ENCODE assay signal across 14 mouse cellular contexts in the genomic region with DNA sequence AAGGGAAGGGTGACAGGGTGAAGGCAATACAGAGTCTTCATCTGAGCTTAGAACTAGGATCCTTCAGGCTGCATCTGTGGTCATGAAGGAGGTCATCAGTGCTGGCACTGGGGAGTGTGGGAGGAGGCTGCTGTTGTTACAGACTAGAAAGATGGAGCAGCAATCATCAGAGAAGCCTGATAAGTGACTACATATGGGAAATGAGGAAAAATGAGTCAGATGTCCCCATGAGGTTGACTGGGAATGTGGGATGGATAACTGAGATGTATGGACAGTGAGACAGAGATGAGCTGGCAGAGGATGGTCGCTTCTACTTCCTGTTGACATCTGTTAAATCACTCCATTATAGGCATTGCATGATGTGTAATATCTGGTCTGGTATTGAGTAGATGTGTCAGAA.
"Had no signal": no experiment of that assay in that cellular context is flagged by ENCODE, and none has a peak within 500 bp of the region (broad histone marks: within the 10 kb centered on the region; RNA-seq: fewer than 3 reads in every experiment).

No protein-coding gene starts in this region.

- DNase-seq: liver, postnatal 0 days; lung, adult 2 months; lung, postnatal 14 days; lung, postnatal 36 days; right cerebral cortex, postnatal 14 days; thymus, adult 2 months; thymus, postnatal 25 days; thymus, postnatal 4 days had no signal

- H3K36me3 ChIP-seq: lung, embryonic 15.5 days; midbrain, embryonic 15.5 days; neural tube, embryonic 12.5 days; stomach, embryonic 15.5 days had no signal

- H3K4me3 ChIP-seq: lung, embryonic 15.5 days; megakaryocyte, embryonic 14.5 days; midbrain, embryonic 13.5 days; midbrain, embryonic 15.5 days; neural tube, embryonic 12.5 days; stomach, embryonic 15.5 days had no signal

- H3K27me3 ChIP-seq: lung, embryonic 15.5 days; megakaryocyte, embryonic 14.5 days; midbrain, embryonic 13.5 days; midbrain, embryonic 15.5 days; neural tube, embryonic 12.5 days; stomach, embryonic 15.5 days had no signal
